Mouse (Mus musculus): ENCODE measurements around the gene B3gat3. TPM values are rescaled to one million over a fixed set of nuclear protein-coding genes. Genes with fewer than 3 reads are reported as not detected.
"Not testable (repeated sequence)": the region's sequence is repeated elsewhere in the genome, so short reads cannot be mapped to it uniquely, and the experiment has no call there.

B3gat3 gene
- polyA plus RNA-seq, 1 experiment: 40.8 TPM

GRCm38 (mm10) chr19:8886916-8887584 is 33.1 kb upstream of the B3gat3 start:
- TF ChIP-seq CTCF (IDR thresholded peaks at IDR 0.05; ENCODE audit: low read depth, low read length) (no peak), POLR2A (IDR thresholded peaks at IDR 0.05; ENCODE audit: borderline replicate concordance, low read depth, low read length) (no peak)
- H3K4me3 ChIP-seq (ENCODE audit: insufficient read depth, low read length): no peak overlapping the region; the same call in 1 of the 2 replicates
- peaks cover 7% of the 10 kb centered on the region for H3K4me1 ChIP-seq (ENCODE audit: control insufficient read depth, insufficient read depth, low read length)
- H3K27ac ChIP-seq (ENCODE audit: insufficient read depth, low read depth, low read length): no peak overlapping the region

GRCm38 (mm10) chr19:8887585-8888463 is 32.4 kb upstream of the B3gat3 start:
- peak overlapping the region; percentile 83 for H3K4me3 ChIP-seq (ENCODE audit: insufficient read depth, low read length)
- peaks cover 7% of the 10 kb centered on the region for H3K4me1 ChIP-seq (ENCODE audit: control insufficient read depth, insufficient read depth, low read length)
- TF ChIP-seq CTCF (IDR thresholded peaks at IDR 0.05; ENCODE audit: low read depth, low read length): no peak
- no peak for TF ChIP-seq POLR2A (IDR thresholded peaks at IDR 0.05; ENCODE audit: borderline replicate concordance, low read depth, low read length)
- peak overlapping the region; percentile 83 for H3K27ac ChIP-seq (ENCODE audit: insufficient read depth, low read depth, low read length)

GRCm38 (mm10) chr19:8888511-8889385 is 31.4 kb upstream of the B3gat3 start, which contains the start of the genes 1810009A15Rik and Gm49416:
Gene 1810009A15Rik, plus strand, starts transcription at chr19:8888853.
Gene Gm49416, plus strand, starts transcription at chr19:8888926.
- TF ChIP-seq CTCF (IDR thresholded peaks at IDR 0.05; ENCODE audit: low read depth, low read length): no peak
- peak; percentile 61; the same call in 1 of the 2 replicates for TF ChIP-seq POLR2A (IDR thresholded peaks at IDR 0.05; ENCODE audit: borderline replicate concordance, low read depth, low read length)
- H3K27ac ChIP-seq (ENCODE audit: insufficient read depth, low read depth, low read length): peak within 1 kb of the TSS; percentile 83
- H3K4me3 ChIP-seq (ENCODE audit: insufficient read depth, low read length): peak within 1 kb of the TSS; percentile 83
- peaks cover 7% of the 10 kb centered on the region for H3K4me1 ChIP-seq (ENCODE audit: control insufficient read depth, insufficient read depth, low read length)

- TF ChIP-seq CTCF (IDR thresholded peaks at IDR 0.05; ENCODE audit: low read depth, low read length) (no peak), POLR2A (IDR thresholded peaks at IDR 0.05; ENCODE audit: borderline replicate concordance, low read depth, low read length) (no peak; the same call in 1 of the 2 replicates)
- Histone ChIP-seq H3K27ac (ENCODE audit: insufficient read depth, low read depth, low read length) (peak within 1 kb of the TSS; percentile 64), H3K4me3 (ENCODE audit: insufficient read depth, low read length) (peak within 1 kb of the TSS; percentile 98), H3K4me1 (ENCODE audit: control insufficient read depth, insufficient read depth, low read length) (peaks cover 6% of the 10 kb centered on the region; the same call in 1 of the 2 replicates)
These were observed 27.1 kb upstream of the B3gat3 start, which contains the start of gene Ints5 for GRCm38 (mm10) chr19:8892829-8893766. Gene Ints5, plus strand, starts transcription at chr19:8893005.

- Histone ChIP-seq H3K4me3 (ENCODE audit: insufficient read depth, low read length) (no peak overlapping the region), H3K27ac (ENCODE audit: insufficient read depth, low read depth, low read length) (no peak overlapping the region), H3K4me1 (ENCODE audit: control insufficient read depth, insufficient read depth, low read length) (peaks cover 8% of the 10 kb centered on the region)
- no peak for TF ChIP-seq POLR2A (IDR thresholded peaks at IDR 0.05; ENCODE audit: borderline replicate concordance, low read depth, low read length)
- no peak for TF ChIP-seq CTCF (IDR thresholded peaks at IDR 0.05; ENCODE audit: low read depth, low read length)
These were observed 24.7 kb upstream of the B3gat3 start for GRCm38 (mm10) chr19:8895397-8895960.

GRCm38 (mm10) chr19:8896231-8896630 is 23.9 kb upstream of the B3gat3 start:
- not testable (repeated sequence) for H3K4me3 ChIP-seq (ENCODE audit: insufficient read depth, low read length); H3K4me1 ChIP-seq (ENCODE audit: control insufficient read depth, insufficient read depth, low read length); H3K27ac ChIP-seq (ENCODE audit: insufficient read depth, low read depth, low read length)

GRCm38 (mm10) chr19:8897211-8897864 is 22.8 kb upstream of the B3gat3 start:
- peak overlapping the region; percentile 37 for H3K4me3 ChIP-seq (ENCODE audit: insufficient read depth, low read length)
- H3K27ac ChIP-seq (ENCODE audit: insufficient read depth, low read depth, low read length): 0 out of 2 replicates have a peak overlapping the region, but pooled peaks have one; percentile 17
- H3K4me1 ChIP-seq (ENCODE audit: control insufficient read depth, insufficient read depth, low read length): not testable (repeated sequence)

- Histone ChIP-seq H3K4me3 (ENCODE audit: insufficient read depth, low read length) (peak within 1 kb of the TSS; percentile 74), H3K27ac (ENCODE audit: insufficient read depth, low read depth, low read length) (peak within 1 kb of the TSS; percentile 60), H3K4me1 (ENCODE audit: control insufficient read depth, insufficient read depth, low read length) (peaks cover 8% of the 10 kb centered on the region)
- TF ChIP-seq POLR2A (IDR thresholded peaks at IDR 0.05; ENCODE audit: borderline replicate concordance, low read depth, low read length) (no peak), CTCF (IDR thresholded peaks at IDR 0.05; ENCODE audit: low read depth, low read length) (no peak)
These were observed 22.2 kb upstream of the B3gat3 start, which contains the start of gene Ganab for GRCm38 (mm10) chr19:8897865-8898495. Gene Ganab, plus strand, starts transcription at chr19:8898071.

All from bone marrow macrophage, adult 2 months (primary cell).